Mouse (Mus musculus): ENCODE results near the gene Rgs12. TPM values are rescaled to one million over a fixed set of nuclear protein-coding genes. Genes with fewer than 3 reads are reported as not detected.

The Rgs12 gene
- total RNA-seq, 1 experiment: 17.0 TPM

DNA sequence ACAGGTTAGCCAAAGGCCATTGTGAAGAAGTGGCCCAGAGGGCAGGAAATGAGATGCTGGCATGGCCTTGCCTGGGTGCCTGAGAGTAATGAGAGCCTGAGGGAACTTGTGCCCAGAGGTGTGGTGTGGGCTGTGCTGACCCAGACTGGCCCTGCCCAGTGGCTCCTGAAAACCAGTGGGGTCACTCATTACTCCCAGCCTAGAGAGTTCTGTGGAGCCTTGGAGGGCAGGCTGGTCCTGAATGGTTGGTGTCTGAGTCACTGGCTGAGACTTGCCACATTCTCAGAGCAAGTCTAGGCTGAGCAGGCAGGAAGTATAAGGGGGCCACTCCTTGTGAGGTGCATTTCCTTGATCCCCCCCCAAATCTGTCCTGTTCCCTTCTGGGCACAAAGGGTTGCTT, 88.2 kb downstream of the Rgs12 start:
- Histone ChIP-seq H3K36me3 (ENCODE audit: control insufficient read depth, insufficient read depth, low read length, poor library complexity, severe bottlenecking) (no peaks in the 10 kb centered on the region), H3K4me1 (ENCODE audit: control insufficient read depth in 2 of 2, insufficient read depth in 2 of 2, low read length in 2 of 2, poor library complexity in 1 of 2) (peaks cover 0 to 5% of the 10 kb centered on the region in 2 experiments; a peak in 2 of 4 replicates), H3K9me3 (ENCODE audit: control insufficient read depth, insufficient read depth, low read depth, low read length) (no peaks in the 10 kb centered on the region), H3K4me3 (ENCODE audit: insufficient read depth in 1 of 2, low read depth in 1 of 2, low read length in 2 of 2, poor library complexity in 1 of 2, severe bottlenecking in 1 of 2) (no peak overlapping the region), H3K9ac (ENCODE audit: insufficient read depth, low read depth, low read length, poor library complexity, severe bottlenecking) (no peak overlapping the region), H3K27ac (ENCODE audit: insufficient read depth, low read depth, low read length, poor library complexity, severe bottlenecking) (no peak overlapping the region)
- no peak for TF ChIP-seq HCFC1 (IDR thresholded peaks at IDR 0.05; ENCODE audit: borderline replicate concordance, insufficient read depth, low read length)
- TF ChIP-seq ZNF384 (IDR thresholded peaks at IDR 0.05; ENCODE audit: low read depth, low read length): no peak
- TF ChIP-seq MAFK (IDR thresholded peaks at IDR 0.05; ENCODE audit: insufficient read depth, low read depth, low read length): no peak
- no peak for TF ChIP-seq CHD2 (IDR thresholded peaks at IDR 0.05; ENCODE audit: low read depth, low read length)
- TF ChIP-seq ZC3H11A (IDR thresholded peaks at IDR 0.05; ENCODE audit: borderline replicate concordance, low read depth, low read length): no peak
- DNase-seq (ENCODE audit: low read depth, low spot score): no peak
- in situ Hi-C loops (cut with MboI; ENCODE audit: low sequenced_read_pairs in 2 of 2, unreplicated experiment in 2 of 2): no loop called here

DNA sequence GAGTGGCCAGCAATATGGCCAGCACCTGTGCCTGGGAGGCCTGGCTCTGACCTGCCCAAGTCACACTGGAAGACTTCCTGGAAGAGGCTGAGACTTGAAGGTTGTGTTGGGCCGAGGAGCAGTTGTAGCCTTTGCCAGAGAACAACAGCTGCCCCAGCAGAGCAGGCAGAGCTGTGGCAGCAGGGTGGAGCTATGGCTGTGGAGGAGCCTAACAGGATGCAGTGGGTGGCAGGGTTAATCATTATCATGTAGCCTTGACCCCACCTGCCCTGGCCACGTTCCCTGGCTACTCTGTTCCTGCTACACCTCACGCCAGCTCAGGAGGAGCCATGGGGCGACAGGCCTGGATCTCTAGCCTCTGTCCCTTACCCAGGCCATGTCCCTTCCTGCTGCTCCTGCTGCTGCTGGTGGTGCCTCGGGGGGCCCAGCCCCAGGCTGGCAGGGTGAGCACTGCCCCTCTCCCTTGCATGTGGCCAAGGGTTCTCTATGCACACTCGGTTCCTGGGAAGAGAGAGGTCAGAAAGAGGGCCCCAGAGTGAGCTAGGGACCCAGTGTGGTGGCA, 92.1 kb downstream of the Rgs12 start, which contains the start of gene Hgfac:
Hgfac (plus strand) TSS at position 242 of the 562 bp plus-strand sequence.
- no peaks in the 10 kb centered on the region for H3K36me3 ChIP-seq (ENCODE audit: control insufficient read depth, insufficient read depth, low read length, poor library complexity, severe bottlenecking)
- H3K4me3 ChIP-seq (ENCODE audit: insufficient read depth in 1 of 2, low read depth in 1 of 2, low read length in 2 of 2, poor library complexity in 1 of 2, severe bottlenecking in 1 of 2): no peak within 1 kb of the TSS
- no peak for TF ChIP-seq HCFC1 (IDR thresholded peaks at IDR 0.05; ENCODE audit: borderline replicate concordance, insufficient read depth, low read length)
- no peak for TF ChIP-seq CHD2 (IDR thresholded peaks at IDR 0.05; ENCODE audit: low read depth, low read length)
- no peak for TF ChIP-seq ZNF384 (IDR thresholded peaks at IDR 0.05; ENCODE audit: low read depth, low read length)
- no peak for TF ChIP-seq MAFK (IDR thresholded peaks at IDR 0.05; ENCODE audit: insufficient read depth, low read depth, low read length)
- no peak for TF ChIP-seq ZC3H11A (IDR thresholded peaks at IDR 0.05; ENCODE audit: borderline replicate concordance, low read depth, low read length)
- H3K9me3 ChIP-seq (ENCODE audit: control insufficient read depth, insufficient read depth, low read depth, low read length): no peaks in the 10 kb centered on the region
- H3K27ac ChIP-seq (ENCODE audit: insufficient read depth, low read depth, low read length, poor library complexity, severe bottlenecking): no peak within 1 kb of the TSS
- in situ Hi-C loops (cut with MboI; ENCODE audit: low sequenced_read_pairs in 2 of 2, unreplicated experiment in 2 of 2): loop anchor here (5.0 to 10.0 kb wide), 2 partner anchors 127 to 129 kb away; no protein-coding TSS in a partner anchor
- no peak within 1 kb of the TSS for H3K9ac ChIP-seq (ENCODE audit: insufficient read depth, low read depth, low read length, poor library complexity, severe bottlenecking)
- DNase-seq (ENCODE audit: low read depth, low spot score): no peak
- no peaks in the 10 kb centered on the region for H3K4me1 ChIP-seq (ENCODE audit: control insufficient read depth in 2 of 2, insufficient read depth in 2 of 2, low read length in 2 of 2, poor library complexity in 1 of 2)

DNA sequence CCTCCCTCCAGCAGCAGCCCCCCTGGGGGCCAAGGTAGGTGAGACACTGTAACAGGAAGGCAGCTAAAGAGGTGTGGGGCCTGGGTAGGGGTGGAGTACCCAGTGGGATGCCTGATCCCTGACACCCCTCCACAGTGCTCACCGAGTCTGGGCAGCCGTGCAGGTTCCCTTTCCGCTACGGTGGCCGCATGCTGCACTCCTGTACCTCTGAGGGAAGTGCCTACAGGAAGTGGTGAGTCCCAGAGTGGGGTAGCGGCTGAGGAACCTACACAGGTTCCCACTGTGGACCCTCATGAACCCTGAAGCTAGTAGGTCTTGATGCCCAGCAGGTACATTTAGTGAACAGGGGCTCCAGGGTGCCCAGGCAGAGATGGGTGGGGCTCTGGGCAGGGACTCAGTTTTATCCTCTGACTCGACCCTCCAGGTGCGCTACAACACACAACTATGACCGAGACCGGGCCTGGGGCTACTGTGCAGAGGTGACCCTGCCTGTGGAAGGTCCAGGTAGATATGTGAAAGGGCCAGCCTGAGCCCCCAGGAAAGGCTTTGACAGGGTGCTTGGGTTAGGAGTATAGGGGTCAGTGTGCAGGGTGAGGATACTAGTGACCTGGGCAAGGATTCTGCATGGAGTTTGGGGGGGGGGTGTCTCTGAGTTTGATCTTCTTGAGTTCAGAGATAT, 93.3 kb downstream of the Rgs12 start:
- in situ Hi-C loops (cut with MboI; ENCODE audit: low sequenced_read_pairs in 2 of 2, unreplicated experiment in 2 of 2): loop anchor here (5.0 to 10.0 kb wide), 2 partner anchors 128 to 130 kb away; no protein-coding TSS in a partner anchor
- Histone ChIP-seq H3K27ac (ENCODE audit: insufficient read depth, low read depth, low read length, poor library complexity, severe bottlenecking) (no peak overlapping the region), H3K4me3 (ENCODE audit: insufficient read depth in 1 of 2, low read depth in 1 of 2, low read length in 2 of 2, poor library complexity in 1 of 2, severe bottlenecking in 1 of 2) (no peak overlapping the region), H3K9ac (ENCODE audit: insufficient read depth, low read depth, low read length, poor library complexity, severe bottlenecking) (no peak overlapping the region), H3K4me1 (ENCODE audit: control insufficient read depth in 2 of 2, insufficient read depth in 2 of 2, low read length in 2 of 2, poor library complexity in 1 of 2) (no peaks in the 10 kb centered on the region), H3K9me3 (ENCODE audit: control insufficient read depth, insufficient read depth, low read depth, low read length) (no peaks in the 10 kb centered on the region), H3K36me3 (ENCODE audit: control insufficient read depth, insufficient read depth, low read length, poor library complexity, severe bottlenecking) (no peaks in the 10 kb centered on the region)
- DNase-seq (ENCODE audit: low read depth, low spot score): no peak
- TF ChIP-seq CHD2 (IDR thresholded peaks at IDR 0.05; ENCODE audit: low read depth, low read length): no peak
- no peak for TF ChIP-seq HCFC1 (IDR thresholded peaks at IDR 0.05; ENCODE audit: borderline replicate concordance, insufficient read depth, low read length)
- TF ChIP-seq ZNF384 (IDR thresholded peaks at IDR 0.05; ENCODE audit: low read depth, low read length): no peak
- no peak for TF ChIP-seq ZC3H11A (IDR thresholded peaks at IDR 0.05; ENCODE audit: borderline replicate concordance, low read depth, low read length)
- TF ChIP-seq MAFK (IDR thresholded peaks at IDR 0.05; ENCODE audit: insufficient read depth, low read depth, low read length): no peak

DNA sequence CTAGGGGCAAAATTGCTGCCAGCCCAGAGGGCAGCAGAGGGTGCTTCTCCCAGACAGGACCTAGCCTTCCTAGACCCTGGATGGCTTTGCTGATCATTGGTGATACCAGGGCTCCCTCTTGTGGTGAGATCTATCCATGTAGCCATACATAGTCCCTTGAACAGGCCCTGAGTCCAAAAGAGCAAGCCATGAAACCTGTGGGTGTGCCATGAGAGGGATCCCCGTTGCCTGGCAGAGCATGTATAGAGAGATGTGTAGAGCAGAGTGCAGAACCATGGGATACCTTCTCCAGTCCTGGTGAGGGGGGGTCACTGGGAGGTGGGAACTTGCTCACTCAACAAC, 93.8 kb downstream of the Rgs12 start:
- H3K9me3 ChIP-seq (ENCODE audit: control insufficient read depth, insufficient read depth, low read depth, low read length): no peaks in the 10 kb centered on the region
- H3K4me1 ChIP-seq (ENCODE audit: control insufficient read depth in 2 of 2, insufficient read depth in 2 of 2, low read length in 2 of 2, poor library complexity in 1 of 2): no peaks in the 10 kb centered on the region
- DNase-seq (ENCODE audit: low read depth, low spot score): peak; percentile 77
- in situ Hi-C loops (cut with MboI; ENCODE audit: low sequenced_read_pairs in 2 of 2, unreplicated experiment in 2 of 2): loop anchor here (5.0 to 10.0 kb wide), 2 partner anchors 128 to 131 kb away; no protein-coding TSS in a partner anchor
- H3K4me3 ChIP-seq (ENCODE audit: insufficient read depth in 1 of 2, low read depth in 1 of 2, low read length in 2 of 2, poor library complexity in 1 of 2, severe bottlenecking in 1 of 2): no peak overlapping the region
- H3K36me3 ChIP-seq (ENCODE audit: control insufficient read depth, insufficient read depth, low read length, poor library complexity, severe bottlenecking): no peaks in the 10 kb centered on the region
- TF ChIP-seq CHD2 (IDR thresholded peaks at IDR 0.05; ENCODE audit: low read depth, low read length) (no peak), MAFK (IDR thresholded peaks at IDR 0.05; ENCODE audit: insufficient read depth, low read depth, low read length) (no peak), ZC3H11A (IDR thresholded peaks at IDR 0.05; ENCODE audit: borderline replicate concordance, low read depth, low read length) (peak; percentile 92)
- H3K27ac ChIP-seq (ENCODE audit: insufficient read depth, low read depth, low read length, poor library complexity, severe bottlenecking): no peak overlapping the region
- H3K9ac ChIP-seq (ENCODE audit: insufficient read depth, low read depth, low read length, poor library complexity, severe bottlenecking): no peak overlapping the region
